Comparison of ENCODE assay signal across 1 mouse cellular context in genomic region chr6:135166262-135166661, GRCm38 (mm10).
TF ChIP-seq lines count a peak whose summit lies in the region.

No protein-coding gene starts in this region.

TF ChIP-seq in MEL, 35 proteins besides CTCF, POLR2A, EP300 and RAD21:
- TF ChIP-seq KAT2A (conservative IDR thresholded peaks at IDR 0.05; ENCODE audit: low read depth, low read length) = no peak
- no peak for TF ChIP-seq TCF12 (IDR thresholded peaks at IDR 0.05; ENCODE audit: low read depth, low read length)
- TF ChIP-seq NRF1 (IDR thresholded peaks at IDR 0.05; ENCODE audit: insufficient read depth, low read depth, low read length, poor library complexity, severe bottlenecking) = no peak
- no peak for TF ChIP-seq POLR2AphosphoS5 (IDR thresholded peaks at IDR 0.05; ENCODE audit: borderline replicate concordance, low read depth, low read length)
- no peak for TF ChIP-seq MYB (IDR thresholded peaks at IDR 0.05; ENCODE audit: low read depth, low read length)
- no peak for TF ChIP-seq GATA1 (IDR thresholded peaks at IDR 0.05; ENCODE audit: low read depth, low read length)
- TF ChIP-seq ELF1 (IDR thresholded peaks at IDR 0.05; ENCODE audit: low read depth, low read length) = no peak
- no peak for TF ChIP-seq ZC3H11A (IDR thresholded peaks at IDR 0.05; ENCODE audit: low read depth, low read length)
- no peak for TF ChIP-seq CHD2 (IDR thresholded peaks at IDR 0.05; ENCODE audit: low read length)
TF ChIP-seq in MEL: peak in this region for 0.
